Mouse (Mus musculus) embryonic facial prominence, embryonic 11.5 days (tissue): Measurements from ENCODE around the gene Pofut1. TPM values are rescaled to one million over a fixed set of nuclear protein-coding genes. Genes with fewer than 3 reads are reported as not detected.
A peak's percentile ranks its signal among the peaks of the same experiment; 100 is the strongest.

Experiments
- ATAC-seq: fragments of 200-750 bp; cut with Nextera tagmentation; replicated peaks from 2 replicates; pipeline ENCODE4 v1.8.0; 2017; ENCODE audit warnings: low read depth; ENCODE audit not compliant: insufficient number of reproducible peaks, low FRiP score, low TSS enrichment
- DNase-seq: peaks from one replicate; pipeline ENCODE4 v3.0.0-alpha.2; 2015; ENCODE audit warnings: low spot score
- H3K27ac ChIP-seq: fragments of 300-500 bp; sonication (generic); replicated peaks from 2 replicates; pipeline ENCODE4 v1.5.1; 2014; ENCODE audit warnings: mild to moderate bottlenecking, low read depth, low read length, control low read depth
- H3K27me3 ChIP-seq: fragments of 300-500 bp; sonication (generic); 2 replicates; pipeline ENCODE4 v1.6.1; 2014; ENCODE audit warnings: mild to moderate bottlenecking, low read length, moderate library complexity, mixed read lengths; ENCODE audit not compliant: control insufficient read depth, insufficient read depth
- H3K36me3 ChIP-seq: fragments of 300-500 bp; sonication (generic); replicated peaks from 2 replicates; pipeline ENCODE4 v1.6.1; 2014; ENCODE audit warnings: low read depth, mild to moderate bottlenecking, low read length, moderate library complexity, mixed read lengths; ENCODE audit not compliant: control insufficient read depth, insufficient read depth
- H3K4me1 ChIP-seq: fragments of 300-500 bp; sonication (generic); 2 replicates; pipeline ENCODE4 v1.6.1; 2014; ENCODE audit warnings: low read length, mixed read lengths; ENCODE audit not compliant: control insufficient read depth, insufficient read depth
- H3K4me2 ChIP-seq: fragments of 300-500 bp; sonication (generic); 2 replicates; pipeline ENCODE4 v1.6.1; 2014; ENCODE audit warnings: low read depth, mild to moderate bottlenecking, control low read depth, low read length, moderate library complexity
- H3K4me3 ChIP-seq: fragments of 300-500 bp; sonication (generic); 2 replicates; pipeline ENCODE4 v1.5.1; 2014; ENCODE audit warnings: low read depth, low read length, control low read depth
- H3K9ac ChIP-seq: fragments of 300-500 bp; sonication (generic); replicated peaks from 2 replicates; pipeline ENCODE4 v1.6.1; 2014; ENCODE audit warnings: mild to moderate bottlenecking, control low read depth, low read length
- H3K9me3 ChIP-seq: fragments of 300-500 bp; sonication (generic); replicated peaks from 2 replicates; pipeline ENCODE4 v1.6.1; 2016; ENCODE audit warnings: mild to moderate bottlenecking, low read length, inconsistent platforms, mixed read lengths; ENCODE audit not compliant: control insufficient read depth
- WGBS: fragments of 180-500 bp; shearing (Covaris S2); extraction: QIAGEN DNeasy Blood & Tissue Kit; methylation state at CpG from one replicate; pipeline ENCODE4 v1.1.7; 2014; 5-methylcytosine and 5-hydroxymethylcytosine counted together
- polyA plus RNA-seq: library from polyadenylated mRNA; unstranded; fragments of >200 nt; fragmentation: Nextera tagmentation; extraction: Ambion mirVana; gene quantifications from 2 replicates; pipeline ENCODE4 v1.2.1, GENCODE M21; 2014

Gene Pofut1
- polyA plus RNA-seq, 1 experiment from 2014 or later: 7.5 TPM

- Histone ChIP-seq H3K9me3 (no peaks in the 10 kb centered on the region), H3K36me3 (peaks cover 8% of the 10 kb centered on the region), H3K9ac (peak within 1 kb of the TSS; percentile 83), H3K4me2 (peak within 1 kb of the TSS; percentile 89), H3K4me1 (no peaks in the 10 kb centered on the region; the same call in 1 of the 2 replicates), H3K4me3 (peak within 1 kb of the TSS; percentile 56), H3K27me3 (no peaks in the 10 kb centered on the region), H3K27ac (peak within 1 kb of the TSS; percentile 52; the same call in 1 of the 2 replicates)
- peak; percentile 68 for DNase-seq
- WGBS: under 1% methylated on average over 31 of the region's 31 CpGs
- ATAC-seq: peak; percentile 54; the same call in 1 of the 2 replicates
Measured at GRCm38 (mm10) chr2:153224946-153225594, 16.3 kb upstream of the Pofut1 start, which contains the start of gene Tspyl3. Tspyl3 (minus strand) TSS chr2:153225441.

GRCm38 (mm10) chr2:153225595-153225953, 15.8 kb upstream of the Pofut1 start:
- Histone ChIP-seq H3K9ac (peak overlapping the region; percentile 83), H3K27me3 (no peaks in the 10 kb centered on the region), H3K9me3 (no peaks in the 10 kb centered on the region), H3K36me3 (peaks cover 13% of the 10 kb centered on the region), H3K4me3 (peak overlapping the region; percentile 56; the same call in 1 of the 2 replicates), H3K27ac (0 out of 2 replicates have a peak overlapping the region, but pooled peaks have one; percentile 2), H3K4me2 (peak overlapping the region; percentile 89; the same call in 1 of the 2 replicates), H3K4me1 (no peaks in the 10 kb centered on the region; the same call in 1 of the 2 replicates)
- WGBS: 14% methylated on average over 3 of the region's 3 CpGs
- DNase-seq (no peak), ATAC-seq (no peak)

GRCm38 (mm10) chr2:153227959-153228358, 13.4 kb upstream of the Pofut1 start:
- H3K27me3 ChIP-seq: no peaks in the 10 kb centered on the region
- H3K36me3 ChIP-seq: peaks cover 28% of the 10 kb centered on the region
- no peaks in the 10 kb centered on the region for H3K9me3 ChIP-seq
- ATAC-seq (no peak), DNase-seq (no peak)
- no peak overlapping the region for H3K27ac ChIP-seq
- no peaks in the 10 kb centered on the region; the same call in 1 of the 2 replicates for H3K4me1 ChIP-seq
- H3K9ac ChIP-seq: no peak overlapping the region
- no peak overlapping the region for H3K4me2 ChIP-seq
- WGBS: 90% methylated on average over 4 of the region's 4 CpGs
- no peak overlapping the region for H3K4me3 ChIP-seq

- Histone ChIP-seq H3K27me3 (no peaks in the 10 kb centered on the region), H3K4me1 (no peaks in the 10 kb centered on the region; the same call in 1 of the 2 replicates), H3K27ac (no peak overlapping the region), H3K36me3 (peaks cover 28% of the 10 kb centered on the region), H3K4me2 (no peak overlapping the region), H3K9me3 (no peaks in the 10 kb centered on the region), H3K9ac (no peak overlapping the region), H3K4me3 (no peak overlapping the region)
- 87% methylated on average over 5 of the region's 5 CpGs for WGBS
- ATAC-seq (no peak), DNase-seq (no peak)
Measured at GRCm38 (mm10) chr2:153228523-153228922, 12.8 kb upstream of the Pofut1 start.

- H3K27me3 ChIP-seq: no peaks in the 10 kb centered on the region
- WGBS: 80% methylated on average over 4 of the region's 4 CpGs
- no peak for DNase-seq
- no peak overlapping the region for H3K4me3 ChIP-seq
- no peak overlapping the region for H3K4me2 ChIP-seq
- peaks cover 4% of the 10 kb centered on the region; the same call in 1 of the 2 replicates for H3K4me1 ChIP-seq
- no peak overlapping the region for H3K27ac ChIP-seq
- ATAC-seq: no peak
- H3K9me3 ChIP-seq: no peaks in the 10 kb centered on the region
- H3K9ac ChIP-seq: no peak overlapping the region
- H3K36me3 ChIP-seq: peaks cover 6% of the 10 kb centered on the region
Measured at GRCm38 (mm10) chr2:153237193-153237592, 4.1 kb upstream of the Pofut1 start.

GRCm38 (mm10) chr2:153237891-153238290, 3.4 kb upstream of the Pofut1 start:
- DNase-seq (no peak), ATAC-seq (no peak)
- H3K27me3 ChIP-seq: no peaks in the 10 kb centered on the region
- H3K4me3 ChIP-seq: no peak overlapping the region
- no peak overlapping the region for H3K27ac ChIP-seq
- H3K4me1 ChIP-seq: peaks cover 4% of the 10 kb centered on the region; the same call in 1 of the 2 replicates
- H3K9ac ChIP-seq: no peak overlapping the region
- H3K4me2 ChIP-seq: no peak overlapping the region
- WGBS: 66% methylated on average over 4 of the region's 4 CpGs
- H3K36me3 ChIP-seq: peaks cover 5% of the 10 kb centered on the region
- no peaks in the 10 kb centered on the region for H3K9me3 ChIP-seq

GRCm38 (mm10) chr2:153238406-153238805, 2.9 kb upstream of the Pofut1 start:
- Histone ChIP-seq H3K9me3 (no peaks in the 10 kb centered on the region), H3K9ac (no peak overlapping the region), H3K4me2 (no peak overlapping the region), H3K4me3 (no peak overlapping the region), H3K27me3 (no peaks in the 10 kb centered on the region), H3K4me1 (peaks cover 4% of the 10 kb centered on the region; the same call in 1 of the 2 replicates), H3K27ac (no peak overlapping the region), H3K36me3 (peaks cover 5% of the 10 kb centered on the region)
- WGBS: 83% methylated on average over 2 of the region's 2 CpGs
- no peak for ATAC-seq
- no peak for DNase-seq
